Mouse (Mus musculus) embryonic fibroblast, embryonic 13.5 days (primary cell): Measurements from ENCODE around the gene Habp4.

Source experiments
- CTCF ChIP-seq: IDR thresholded peaks from 2 replicates; pipeline ENCODE4 v1.5.1; 2011; ENCODE audit warnings: mild to moderate bottlenecking, control low read depth, low read length, moderate library complexity, borderline replicate concordance; ENCODE audit not compliant: insufficient read depth
- POLR2A ChIP-seq: IDR thresholded peaks from 2 replicates; pipeline ENCODE4 v1.6.1; 2011; ENCODE audit warnings: low read depth, mild to moderate bottlenecking, control low read depth, low read length, moderate library complexity

- no peak for TF ChIP-seq POLR2A
- TF ChIP-seq CTCF = no peak
These were observed 39.3 kb downstream of the Habp4 start for GRCm38 (mm10) chr13:64200911-64201310.
